Mouse (Mus musculus) stomach, adult 2 months (tissue): Measurements from ENCODE around the gene Tlr2. TPM values are rescaled to one million over a fixed set of nuclear protein-coding genes. Genes with fewer than 3 reads are reported as not detected.

ENCODE experiments used
- polyA plus RNA-seq: library from polyadenylated mRNA; depleted of rRNA; stranded (reverse); fragments of >200 nt; gene quantifications from 2 replicates; pipeline ENCODE4 v1.2.3, GENCODE M21; 2012; rRNA removed

Gene Tlr2
- polyA plus RNA-seq: 0.85 and 1.5 TPM in 2 replicates

GRCm38 (mm10) chr3:83841095-83841850 is at the start of gene Tlr2:
Tlr2 (minus strand) TSS chr3:83841767.

Other genes with a start within 250 kb of the Tlr2 start
- 29.8 and 39.0 TPM in 2 replicates for gene Sfrp2, start 75.4 kb downstream of the Tlr2 start, polyA plus RNA-seq
- gene Tmem131l, start 198.4 kb upstream of the Tlr2 start, polyA plus RNA-seq: 11.8 and 19.7 TPM in 2 replicates